Mouse (Mus musculus): ENCODE results near the gene Leap2. TPM values are rescaled to one million over a fixed set of nuclear protein-coding genes. Genes with fewer than 3 reads are reported as not detected.
"Not testable (repeated sequence)": the region's sequence is repeated elsewhere in the genome, so short reads cannot be mapped to it uniquely, and the experiment has no call there.

The Leap2 gene
- total RNA-seq, 2 experiments from 2014 or later = not detected

- peak; percentile 46 for DNase-seq (ENCODE audit: low spot score)
Observed at GRCm38 (mm10) chr11:53443861-53444260, 20.9 kb upstream of the Leap2 start.

GRCm38 (mm10) chr11:53441921-53442320, 19.0 kb upstream of the Leap2 start:
- DNase-seq (ENCODE audit: low spot score) = no peak

DNA sequence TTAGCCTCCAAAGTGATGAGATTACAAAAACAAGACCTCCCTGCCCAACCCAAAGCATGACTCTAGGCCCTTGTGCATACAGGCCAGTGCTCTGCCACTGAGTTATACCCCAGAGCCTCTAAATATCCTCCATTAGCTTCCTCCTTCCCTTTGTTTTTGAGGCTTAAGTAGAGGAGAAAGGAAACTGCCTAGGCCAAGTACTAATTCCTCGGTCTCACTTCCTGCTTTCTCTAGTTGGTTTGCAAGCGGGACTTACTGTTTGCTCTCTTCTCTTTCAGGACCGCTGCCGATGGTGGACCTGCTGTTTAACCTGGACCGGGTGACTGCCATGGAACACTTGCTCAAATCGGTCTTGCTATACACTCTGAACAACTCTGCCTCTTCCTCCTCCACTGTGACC, 13.4 kb upstream of the Leap2 start:
- DNase-seq (ENCODE audit: low spot score) = no peak

- no peak for DNase-seq (ENCODE audit: low spot score)
Observed at GRCm38 (mm10) chr11:53435504-53435903, 12.5 kb upstream of the Leap2 start.

DNA sequence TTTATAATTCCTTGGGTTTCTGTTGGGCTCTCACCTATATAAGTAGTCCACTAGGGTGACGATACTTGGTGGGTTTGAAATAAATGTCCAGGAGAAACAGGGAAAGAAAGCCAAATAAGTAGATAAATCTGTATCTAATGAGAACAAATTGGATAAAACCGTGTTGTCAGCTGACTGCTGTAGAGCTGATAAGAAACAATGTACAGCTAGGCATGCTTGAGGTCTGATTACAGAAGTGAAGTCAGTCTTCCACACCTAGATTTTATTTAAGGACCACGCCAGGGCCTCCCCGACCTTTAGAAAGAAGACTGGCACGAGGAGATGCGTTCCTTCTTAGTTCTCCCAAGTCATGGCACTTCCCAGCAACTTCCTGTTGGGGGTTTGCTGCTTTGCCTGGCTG, 10.1 kb upstream of the Leap2 start:
- no peak for DNase-seq (ENCODE audit: low spot score)

DNA sequence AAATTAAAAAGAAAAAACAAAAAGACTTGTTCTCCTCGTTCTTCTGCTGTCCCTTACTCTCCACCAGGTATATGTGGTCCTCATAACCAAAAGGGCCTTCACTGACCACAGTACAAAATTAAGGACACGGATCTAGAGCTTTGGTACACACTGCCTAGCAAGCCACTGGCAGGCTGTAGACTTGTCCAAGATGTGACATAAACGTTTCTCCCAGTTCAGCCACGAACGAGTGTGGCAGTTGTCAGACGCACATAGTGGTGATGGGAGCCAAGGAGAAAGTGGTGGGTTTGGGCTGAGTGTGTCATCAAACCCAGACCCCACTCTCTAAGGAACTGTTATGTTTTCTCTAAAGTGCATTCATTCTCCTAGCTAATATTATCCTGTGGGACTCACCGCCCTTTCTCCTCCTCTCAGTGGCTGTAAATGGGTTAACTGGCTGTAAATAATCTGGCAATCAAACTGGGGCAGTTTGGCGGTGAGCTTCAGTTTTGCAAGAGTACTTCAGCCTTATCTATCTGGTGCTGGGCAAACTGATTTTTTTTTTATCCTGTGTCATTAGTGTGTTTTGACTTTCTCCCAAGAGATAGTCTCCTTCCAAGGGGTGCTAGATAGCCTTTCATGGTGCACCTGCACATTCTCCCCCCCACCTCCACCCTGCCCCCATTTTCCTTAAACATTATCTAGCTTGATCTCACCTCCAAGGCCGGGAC, 8.5 kb upstream of the Leap2 start:
- no peak for DNase-seq (ENCODE audit: low spot score)

GRCm38 (mm10) chr11:53430670-53431346, 7.8 kb upstream of the Leap2 start, which contains the start of the genes Uqcrq and Gdf9:
Gene Uqcrq (minus strand): TSS chr11:53430831.
Gene Gdf9 (plus strand): TSS chr11:53431023.
- DNase-seq (ENCODE audit: low spot score) = peak; percentile 99

- DNase-seq (ENCODE audit: low spot score) = no peak
Observed at GRCm38 (mm10) chr11:53430300-53430669, 7.3 kb upstream of the Leap2 start.

DNA sequence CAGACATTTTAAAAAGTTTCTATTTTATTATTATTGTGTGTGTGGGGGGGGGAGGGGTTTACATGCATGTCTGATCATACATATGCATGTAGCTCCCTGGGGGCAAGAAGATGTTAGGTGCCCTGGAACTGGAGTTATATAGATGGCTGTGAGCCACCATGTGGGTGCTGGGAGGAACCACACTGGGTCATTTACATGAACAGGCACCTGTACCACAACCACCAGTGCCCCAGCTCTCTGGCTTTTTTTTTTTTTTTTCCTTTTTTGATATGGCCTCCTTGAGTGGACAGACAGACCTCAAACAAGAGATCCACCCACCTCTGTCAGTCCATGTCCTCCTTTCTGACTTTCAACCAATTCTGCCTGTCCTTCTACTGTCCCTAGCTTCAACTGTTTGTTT, 6.2 kb upstream of the Leap2 start:
- DNase-seq (ENCODE audit: low spot score) = no peak

GRCm38 (mm10) chr11:53428716-53429057, 5.7 kb upstream of the Leap2 start:
- DNase-seq (ENCODE audit: low spot score) = no peak

- no peak for DNase-seq (ENCODE audit: low spot score)
Observed at GRCm38 (mm10) chr11:53427993-53428715, 5.2 kb upstream of the Leap2 start.

DNA sequence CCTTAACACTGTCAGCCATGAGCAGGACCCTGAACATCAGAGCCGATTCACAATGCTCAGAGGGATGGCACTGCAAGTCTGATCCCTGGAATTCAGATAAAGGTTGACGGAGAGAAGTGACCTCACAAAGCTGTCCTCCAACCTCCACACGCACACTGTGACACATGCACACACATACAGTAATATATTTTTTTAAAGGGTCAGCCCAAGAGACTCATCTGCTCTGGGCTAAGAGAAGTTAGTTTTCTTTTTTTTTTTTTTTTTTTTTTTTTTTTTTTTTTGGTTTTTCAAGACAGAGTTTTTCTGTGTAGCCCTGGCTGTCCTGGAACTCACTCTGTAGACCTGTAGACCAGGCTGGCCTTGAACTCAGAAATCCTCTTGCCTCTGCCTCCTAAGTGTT, 3.9 kb upstream of the Leap2 start:
- DNase-seq (ENCODE audit: low spot score) = not testable (repeated sequence)

DNA sequence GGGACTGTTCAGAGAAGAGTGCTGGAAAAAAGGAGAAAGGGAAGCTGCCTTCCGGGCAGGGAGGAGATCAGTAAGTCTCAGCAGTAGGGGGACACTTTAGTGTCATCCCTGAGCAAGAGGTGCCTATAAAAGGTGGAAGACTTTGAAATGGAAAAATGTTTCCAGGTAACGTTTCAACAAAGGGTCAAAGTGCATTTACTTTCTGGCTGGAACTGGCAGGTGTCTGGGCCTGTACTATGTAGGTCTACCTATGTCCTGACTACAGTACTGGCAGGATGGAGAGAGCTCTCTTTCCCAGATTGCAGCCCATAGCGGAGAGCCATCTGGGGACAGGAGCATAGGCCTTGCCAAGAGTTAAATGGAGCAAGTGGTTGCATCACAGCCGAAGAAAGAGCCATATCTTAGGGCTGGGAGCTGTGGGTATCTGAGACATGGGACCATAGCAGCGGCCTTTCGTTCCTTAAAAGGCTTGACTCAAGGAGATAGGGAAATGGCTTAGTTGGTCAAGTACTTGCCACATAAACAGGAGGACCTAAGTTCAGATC, 2.8 kb upstream of the Leap2 start:
- no peak for DNase-seq (ENCODE audit: low spot score)

DNA sequence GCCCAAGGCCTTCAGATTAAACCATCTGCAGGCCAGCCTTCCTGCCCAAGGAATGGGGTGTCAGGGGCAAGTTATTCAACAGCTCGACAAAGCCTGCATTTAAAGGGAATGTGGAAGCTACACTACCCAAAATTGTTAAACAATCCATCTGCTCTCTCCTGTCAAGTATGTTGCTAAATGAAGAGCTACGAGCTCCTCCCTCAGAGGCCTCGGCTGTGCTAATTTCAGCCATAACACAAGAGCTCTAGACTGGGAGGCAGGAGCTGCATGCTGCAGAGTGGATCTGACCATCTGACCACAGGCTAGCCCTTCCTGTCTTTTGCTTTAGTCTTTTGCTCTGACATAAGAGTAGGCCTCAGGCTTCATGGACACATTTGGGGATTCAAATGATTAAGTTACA, 2.3 kb upstream of the Leap2 start:
- no peak for DNase-seq (ENCODE audit: low spot score)

GRCm38 (mm10) chr11:53424826-53425225, 1.9 kb upstream of the Leap2 start:
- no peak for DNase-seq (ENCODE audit: low spot score)

DNA sequence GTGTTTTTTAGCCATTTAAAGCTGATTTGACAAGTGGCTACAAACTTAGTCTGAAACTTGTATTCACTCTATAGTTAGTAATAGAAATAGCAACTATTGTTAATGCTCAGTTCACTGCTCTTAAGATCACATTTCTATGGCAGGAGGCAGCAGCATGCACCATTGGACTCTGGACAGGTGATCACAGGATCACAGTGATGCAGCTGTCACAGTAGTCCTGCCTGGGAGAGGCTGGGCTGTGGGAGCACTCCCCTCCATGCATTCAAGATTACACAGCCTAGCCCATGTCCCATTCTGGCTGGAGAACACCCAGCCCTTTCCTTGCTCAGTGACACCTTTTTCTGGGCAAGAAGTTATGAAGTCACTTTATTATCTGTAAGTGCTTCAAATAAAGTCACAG, 4.9 kb downstream of the Leap2 start:
- no peak for DNase-seq (ENCODE audit: low spot score)

DNA sequence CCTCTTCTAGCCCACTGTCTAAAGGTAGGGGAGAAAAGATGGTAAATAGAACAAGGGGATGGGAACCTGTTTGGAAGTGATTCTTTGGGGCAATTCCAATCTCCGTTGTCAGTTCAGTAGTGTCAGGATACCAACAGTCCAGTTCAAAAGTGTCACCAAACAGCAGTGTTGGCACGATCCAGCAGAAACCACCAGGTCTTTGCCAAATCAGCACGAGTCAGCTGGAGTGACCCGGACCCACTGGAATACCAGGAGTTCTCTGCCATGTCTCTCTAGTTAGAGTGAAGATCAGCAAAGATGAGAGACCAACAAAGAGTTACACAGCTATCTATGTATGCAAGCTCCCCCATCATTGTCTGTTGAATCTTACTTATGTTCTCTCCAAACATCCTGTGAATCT, 9.1 kb downstream of the Leap2 start:
- DNase-seq (ENCODE audit: low spot score) = no peak

DNA sequence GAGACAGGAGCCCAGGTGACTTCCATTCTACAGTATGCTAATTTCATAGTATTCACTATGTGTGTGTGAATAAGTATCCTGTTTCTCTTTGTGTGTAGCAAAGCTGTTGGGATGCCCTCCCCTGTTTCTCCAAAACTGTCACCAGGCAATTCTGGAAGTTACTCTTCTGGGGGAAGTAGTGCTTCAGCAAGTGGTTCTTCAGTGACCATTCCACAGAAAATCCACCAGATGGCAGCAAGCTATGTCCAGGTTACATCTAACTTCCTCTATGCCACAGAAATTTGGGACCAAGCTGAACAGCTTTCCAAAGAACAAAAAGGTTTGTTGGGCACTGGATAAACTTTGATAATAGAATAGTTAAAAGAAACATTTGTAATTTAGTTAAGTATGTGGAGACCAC, 11.2 kb downstream of the Leap2 start:
- peak; percentile 21 for DNase-seq (ENCODE audit: low spot score)

DNA sequence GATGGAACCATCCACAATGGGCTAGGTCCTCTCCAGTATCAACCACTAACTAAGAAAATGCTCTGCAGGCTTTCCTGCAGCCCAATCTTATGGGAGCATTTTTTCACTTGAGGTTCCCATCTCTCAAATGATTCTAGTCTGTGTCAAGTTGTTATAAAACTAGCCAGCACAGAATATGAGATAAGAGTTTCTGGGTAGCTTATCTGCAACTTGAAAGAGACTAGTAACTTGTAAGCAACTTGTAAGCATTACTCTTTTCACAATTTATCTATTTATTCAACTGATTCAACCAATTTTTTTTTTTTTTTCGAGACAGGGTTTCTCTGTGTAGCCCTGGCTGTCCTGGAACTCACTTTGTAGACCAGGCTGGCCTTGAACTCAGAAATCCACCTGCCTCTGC, 19.3 kb downstream of the Leap2 start:
- no peak for DNase-seq (ENCODE audit: low spot score)

GRCm38 (mm10) chr11:53393856-53394255, 29.1 kb downstream of the Leap2 start:
- no peak for DNase-seq (ENCODE audit: low spot score)

DNA sequence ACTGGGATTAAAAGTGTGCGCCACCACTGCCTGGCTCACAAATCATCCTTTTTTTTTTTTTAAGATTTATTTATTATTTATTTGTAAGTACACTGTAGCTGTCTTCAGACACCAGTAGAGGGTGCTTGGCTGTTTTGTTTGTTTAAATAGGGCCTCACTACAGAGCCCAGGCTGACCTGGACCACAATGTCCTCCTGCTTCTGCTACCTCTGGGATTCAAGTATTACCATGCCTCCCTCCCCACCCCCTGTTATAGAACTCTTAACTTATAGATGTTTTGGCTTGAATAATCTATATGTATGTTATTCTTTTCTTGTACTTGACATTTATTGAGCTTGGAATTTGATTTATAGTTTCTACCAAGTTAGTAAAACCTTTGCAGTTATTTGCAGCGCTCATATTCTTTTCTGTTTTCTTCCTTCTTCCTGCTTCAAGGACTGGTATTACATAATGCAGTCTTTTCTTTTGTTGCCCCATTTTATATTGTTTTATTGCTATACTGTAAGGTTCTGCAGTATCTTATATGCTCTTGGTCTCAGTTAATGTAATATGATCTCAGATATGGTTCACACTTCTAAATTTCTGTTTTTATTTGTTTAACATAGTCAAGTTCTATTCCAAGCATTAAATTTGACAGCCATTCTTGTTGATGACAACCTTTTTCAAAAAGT, 39.1 kb downstream of the Leap2 start:
- no peak for DNase-seq (ENCODE audit: low spot score)

GRCm38 (mm10) chr11:53378918-53379317, 44.1 kb downstream of the Leap2 start:
- DNase-seq (ENCODE audit: low spot score) = peak; percentile 9
